In the genomic region with DNA sequence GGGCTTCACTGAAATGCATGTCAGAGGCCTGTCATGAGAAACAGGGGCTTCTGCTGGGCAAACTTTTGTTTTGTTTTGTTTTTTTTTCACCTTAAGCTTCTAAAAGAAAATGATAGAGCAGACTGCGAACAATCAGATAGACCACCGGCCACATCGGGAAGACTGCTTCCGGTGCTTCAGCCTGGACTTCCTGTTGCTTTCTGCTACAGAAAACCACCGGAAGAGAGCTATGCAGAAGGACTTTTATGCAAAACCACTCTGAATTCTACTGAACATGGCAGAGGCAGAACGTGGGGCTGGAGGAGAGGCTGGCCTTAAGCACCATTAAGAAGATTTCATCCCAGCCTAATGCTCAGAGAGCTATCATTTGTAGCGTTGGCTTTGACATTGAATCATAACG, we compare ENCODE assay signal across 17 mouse cellular contexts.
DNase-seq lines count a peak whose midpoint lies in the region; ATAC-seq lines count a peak whose summit lies in the region.
"Had no signal": no experiment of that assay in that cellular context is flagged by ENCODE, and none has a peak within 500 bp of the region (broad histone marks: within the 10 kb centered on the region; RNA-seq: fewer than 3 reads in every experiment).

No protein-coding gene starts in this region.

- H3K4me2 ChIP-seq in liver, embryonic 13.5 days = peak overlapping the region; percentile 11; the same call in 1 of the 2 replicates
- H3K4me2 ChIP-seq in liver, embryonic 11.5 days = no peak overlapping the region
- H3K4me2 ChIP-seq: embryonic facial prominence, embryonic 13.5 days; midbrain, embryonic 12.5 days had no signal

- no peak for DNase-seq in liver, embryonic 13.5 days
- DNase-seq in liver, embryonic 11.5 days (ENCODE audit: low spot score) = no peak
- DNase-seq in cerebellum, adult 8-10 months = no peak
- DNase-seq in layer of hippocampus, adult 8-10 months (ENCODE audit: low spot score in 2 of 2) = no peak
- no peak for DNase-seq in gastrocnemius, postnatal 4 days (ENCODE audit: low spot score in 2 of 2)
- DNase-seq: adrenal gland, postnatal 10 days; cerebellum, adult 11-12 months; gastrocnemius, postnatal 10 days; kidney, adult 9 months; retina, postnatal 1 day had no signal

- H3K4me3 ChIP-seq in liver, embryonic 13.5 days (replicated peaks) = no peak overlapping the region
- H3K4me3 ChIP-seq in liver, embryonic 11.5 days (ENCODE audit: low read depth, low read length) = no peak overlapping the region
- H3K4me3 ChIP-seq: embryonic facial prominence, embryonic 13.5 days; heart, embryonic 10.5 days; midbrain, embryonic 12.5 days had no signal

- 22% methylated on average over 8 of the region's 8 CpGs for WGBS in liver, embryonic 13.5 days (ENCODE audit: insufficient replicate concordance)
- 34% methylated on average over 8 of the region's 8 CpGs for WGBS in liver, embryonic 11.5 days

- no peak overlapping the region; the same call in 1 of the 2 replicates for H3K27ac ChIP-seq in liver, embryonic 13.5 days
- H3K27ac ChIP-seq in liver, embryonic 11.5 days (ENCODE audit: low read depth, low read length) = no peak overlapping the region
- H3K27ac ChIP-seq: embryonic facial prominence, embryonic 13.5 days; heart, embryonic 10.5 days; midbrain, embryonic 12.5 days had no signal

- H3K9me3 ChIP-seq in liver, embryonic 13.5 days (replicated peaks) = no peaks in the 10 kb centered on the region
- no peaks in the 10 kb centered on the region for H3K9me3 ChIP-seq in liver, embryonic 11.5 days (ENCODE audit: control insufficient read depth, low read length)
- H3K9me3 ChIP-seq: embryonic facial prominence, embryonic 13.5 days; heart, embryonic 10.5 days; midbrain, embryonic 12.5 days had no signal

- no peaks in the 10 kb centered on the region; the same call in 1 of the 2 replicates for H3K4me1 ChIP-seq in liver, embryonic 13.5 days (replicated peaks)
- no peaks in the 10 kb centered on the region for H3K4me1 ChIP-seq in liver, embryonic 11.5 days (replicated peaks; ENCODE audit: control insufficient read depth, insufficient read depth, low read length)
- H3K4me1 ChIP-seq: embryonic facial prominence, embryonic 13.5 days; midbrain, embryonic 12.5 days had no signal

- H3K9ac ChIP-seq in liver, embryonic 13.5 days = no peak overlapping the region
- no peak overlapping the region for H3K9ac ChIP-seq in liver, embryonic 11.5 days (ENCODE audit: low read depth, low read length)
- H3K9ac ChIP-seq: embryonic facial prominence, embryonic 13.5 days; midbrain, embryonic 12.5 days had no signal

- H3K27me3 ChIP-seq in liver, embryonic 13.5 days = peaks cover 13% of the 10 kb centered on the region; the same call in 1 of the 2 replicates
- no peaks in the 10 kb centered on the region; the same call in 1 of the 2 replicates for H3K27me3 ChIP-seq in liver, embryonic 11.5 days (replicated peaks; ENCODE audit: control insufficient read depth, insufficient read depth, low read length)
- H3K27me3 ChIP-seq: CH12.LX; embryonic facial prominence, embryonic 13.5 days had no signal

- H3K36me3 ChIP-seq in liver, embryonic 13.5 days = no peaks in the 10 kb centered on the region
- H3K36me3 ChIP-seq in liver, embryonic 11.5 days (ENCODE audit: control insufficient read depth, insufficient read depth, low read length) = no peaks in the 10 kb centered on the region
- H3K36me3 ChIP-seq: embryonic facial prominence, embryonic 13.5 days; heart, embryonic 10.5 days had no signal

- no peak for ATAC-seq in liver, embryonic 13.5 days (ENCODE audit: low read depth)
- ATAC-seq in liver, embryonic 11.5 days (replicated peaks; ENCODE audit: low FRiP score) = no peak
- ATAC-seq in common myeloid progenitor, adult 5-6 weeks (replicated peaks; ENCODE audit: low read depth, poor library complexity, severe bottlenecking) = peak; percentile 80
- ATAC-seq in megakaryocyte progenitor cell, adult 5-6 weeks (replicated peaks; ENCODE audit: poor library complexity) = peak; percentile 69
- ATAC-seq: lung, postnatal 0 days had no signal

Comparison
In these comparisons a context has a peak if more than half of its experiments do, and no peak if none do; other contexts are left out.
1. ATAC-seq: peak in common myeloid progenitor, adult 5-6 weeks (single experiment) and megakaryocyte progenitor cell, adult 5-6 weeks (single experiment); none in liver, embryonic 13.5 days (single experiment) and liver, embryonic 11.5 days (single experiment).